Mouse (Mus musculus) layer of hippocampus, adult 11-12 months (tissue): ENCODE measurements around the gene Cfap36.
A peak's percentile ranks its signal among the peaks of the same experiment; 100 is the strongest.

Experiments used
- DNase-seq: peaks from one replicate; pipeline ENCODE4 v3.0.0; 2022; ENCODE audit warnings: low spot score

Gene Cfap36

DNA sequence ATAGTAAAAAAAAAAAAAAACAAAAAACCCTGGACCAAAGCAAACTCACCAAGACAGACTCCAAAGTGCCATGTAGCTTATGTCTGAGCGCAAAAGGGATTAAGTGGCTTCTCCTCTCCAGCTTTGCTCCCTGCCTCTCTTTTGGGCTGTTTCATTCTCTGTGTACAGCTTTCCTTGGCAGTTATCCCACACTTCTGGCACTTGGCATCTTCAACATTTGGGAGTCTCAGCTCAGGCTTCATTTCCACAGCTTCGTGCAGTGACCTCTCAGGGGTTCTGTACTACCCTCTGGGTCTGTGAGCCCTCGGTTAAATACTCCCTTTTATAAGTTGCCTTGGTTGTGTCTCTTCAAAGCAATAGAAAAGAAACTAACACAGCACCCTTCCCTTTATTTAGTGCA is 66.6 kb downstream of the Cfap36 start:
- peak; percentile 33 for DNase-seq

DNA sequence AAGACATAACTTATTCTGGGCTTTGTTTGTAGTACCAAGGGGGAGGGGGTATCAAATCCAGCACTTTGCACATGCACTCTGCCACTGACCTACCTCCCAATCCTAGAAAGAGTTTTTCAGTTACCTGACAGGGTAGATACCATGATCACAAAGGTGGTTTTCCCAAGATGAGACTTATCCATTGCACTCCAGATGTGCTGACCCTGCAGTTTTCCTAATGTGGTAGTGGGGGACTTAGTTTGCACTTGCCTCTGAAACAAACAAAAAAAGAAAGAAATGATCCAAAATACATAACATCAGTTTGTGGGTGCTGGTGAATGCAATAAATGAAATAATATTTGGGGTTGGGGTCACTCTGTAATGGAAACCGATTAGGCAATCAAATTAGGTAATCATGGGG is 67.9 kb downstream of the Cfap36 start:
- DNase-seq: no peak

DNA sequence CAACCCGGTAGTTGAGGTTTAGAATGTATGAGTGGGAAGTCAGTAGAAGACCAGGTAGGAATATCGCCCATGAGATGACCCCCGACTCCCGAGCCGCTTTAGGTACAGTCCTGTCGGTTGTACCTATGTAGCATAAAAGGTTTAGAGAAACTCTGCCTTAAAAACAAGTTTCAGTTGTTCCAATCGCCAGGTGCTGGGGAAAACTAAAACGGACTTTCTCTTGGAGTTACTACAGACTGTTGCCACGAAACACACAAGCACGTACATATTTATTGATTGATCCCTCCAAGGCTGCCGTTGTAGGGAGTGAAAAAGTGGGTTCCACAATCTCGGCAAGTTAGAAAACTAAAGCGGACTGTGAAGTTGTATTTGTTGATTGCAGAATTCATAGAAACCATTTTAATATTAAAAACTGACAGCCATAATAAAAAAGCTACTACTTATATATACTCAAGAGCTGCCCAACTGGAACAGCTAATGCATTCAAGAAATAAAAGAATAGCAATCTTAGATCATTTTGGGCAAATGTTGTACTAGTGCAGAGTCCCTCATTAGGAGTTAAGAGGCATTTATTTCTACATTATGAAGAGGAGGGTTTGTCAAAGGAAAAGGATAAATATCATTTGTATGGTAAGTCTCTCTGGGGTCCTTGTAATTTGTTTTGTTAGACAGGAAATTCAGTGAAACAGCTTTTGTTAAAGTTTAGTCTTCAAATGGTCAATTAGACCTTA is 73.3 kb downstream of the Cfap36 start:
- no peak for DNase-seq

DNA sequence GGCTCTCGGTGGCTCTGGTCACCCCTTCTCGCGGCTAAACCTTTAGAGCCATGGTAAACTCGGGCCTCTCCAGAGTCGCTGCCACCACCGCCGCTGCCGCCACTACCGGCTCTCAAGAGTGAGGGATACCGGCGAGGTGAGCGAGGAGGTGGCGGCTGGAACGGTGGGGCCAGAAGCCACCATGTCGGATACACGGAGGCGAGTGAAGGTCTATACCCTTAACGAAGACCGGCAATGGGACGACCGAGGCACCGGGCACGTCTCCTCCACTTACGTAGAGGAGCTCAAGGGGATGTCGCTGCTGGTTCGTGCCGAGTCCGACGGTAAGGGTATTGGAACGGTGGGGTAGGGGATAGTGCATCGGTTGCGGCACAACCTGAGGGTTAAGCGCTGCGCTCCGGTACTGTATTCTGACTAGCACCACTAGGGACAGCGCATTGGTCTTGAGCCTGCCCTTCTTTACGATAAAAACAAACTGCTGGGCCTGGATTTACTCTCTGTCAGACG is 74.0 kb downstream of the Cfap36 start:
- peak; percentile 48 for DNase-seq

DNA sequence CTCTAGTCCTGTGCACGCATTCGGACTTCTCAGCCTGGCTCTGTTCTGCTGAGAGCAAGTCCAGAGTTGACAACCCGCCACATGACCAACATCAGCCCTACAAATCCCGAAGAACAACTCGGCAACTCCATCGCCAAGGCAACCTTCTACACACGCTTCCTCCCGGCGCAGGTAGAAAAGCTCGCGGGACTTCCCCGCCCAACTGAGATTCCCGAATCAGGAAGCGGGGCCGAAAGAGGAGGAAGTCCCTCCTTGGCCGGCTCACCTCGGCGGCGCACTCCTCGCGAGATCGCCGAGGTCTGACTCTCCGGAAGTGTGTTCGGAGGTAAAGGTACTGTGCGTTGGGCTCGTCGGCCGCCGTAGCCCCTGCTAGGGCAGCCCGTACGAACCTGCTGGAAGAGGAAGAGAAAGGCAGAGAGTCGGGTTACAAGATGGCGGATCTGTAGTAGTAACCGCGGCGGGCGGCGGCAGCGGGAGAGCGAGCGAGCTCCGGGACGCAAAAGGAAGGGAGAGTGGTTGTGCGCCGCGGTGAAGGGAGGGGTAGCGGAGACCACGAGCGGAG is 74.6 kb downstream of the Cfap36 start, which contains the start of gene Ppp4r3b:
Gene Ppp4r3b, plus strand, starts transcription at position 328 of the 562 bp plus-strand sequence.
- DNase-seq: peak; percentile 98

DNA sequence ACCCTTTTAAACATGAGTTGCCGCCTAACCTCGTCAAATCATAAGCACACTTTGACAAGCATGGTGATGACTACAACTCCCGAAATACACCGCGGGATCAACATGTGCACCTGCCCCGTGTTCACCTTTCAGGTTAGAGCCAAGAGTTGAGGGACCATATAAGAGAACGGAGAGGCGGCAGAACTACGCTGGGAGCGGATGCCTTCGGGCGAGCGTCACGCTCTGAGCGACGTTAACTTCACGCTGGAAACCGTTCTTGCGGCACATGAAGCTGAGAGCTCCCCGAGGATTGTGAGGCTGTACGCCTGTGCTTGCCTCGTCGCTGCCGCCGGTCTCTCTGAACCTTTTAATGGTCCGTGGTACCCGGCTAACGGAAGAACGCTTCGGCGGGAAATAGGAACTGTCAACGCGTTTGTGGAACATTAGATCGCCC is 75.2 kb downstream of the Cfap36 start:
- DNase-seq: peak; percentile 57
